Mouse (Mus musculus) embryonic facial prominence, embryonic 14.5 days (tissue): ENCODE results near the gene Rhobtb3. TPM values are rescaled to one million over a fixed set of nuclear protein-coding genes. Genes with fewer than 3 reads are reported as not detected.

ENCODE experiments used
- ATAC-seq: fragments of 200-750 bp; cut with Nextera tagmentation; 2 replicates; pipeline ENCODE4 v1.8.0; 2017; ENCODE audit warnings: low read depth, moderate number of reproducible peaks, moderate TSS enrichment
- DNase-seq: peaks from one replicate; pipeline ENCODE4 v3.0.0-alpha.2; 2015; ENCODE audit warnings: low spot score
- H3K27ac ChIP-seq: fragments of 300-500 bp; sonication (generic); replicated peaks from 2 replicates; pipeline ENCODE4 v1.5.1; 2014; ENCODE audit warnings: low read depth, mild to moderate bottlenecking, low read length, moderate library complexity
- H3K27me3 ChIP-seq: fragments of 300-500 bp; sonication (generic); replicated peaks from 2 replicates; pipeline ENCODE4 v1.6.1; 2014; ENCODE audit warnings: low read length; ENCODE audit not compliant: control insufficient read depth, insufficient read depth
- H3K36me3 ChIP-seq: fragments of 300-500 bp; sonication (generic); 2 replicates; pipeline ENCODE4 v1.6.1; 2014; ENCODE audit warnings: low read length, mixed read lengths; ENCODE audit not compliant: control insufficient read depth, insufficient read depth
- H3K4me1 ChIP-seq: fragments of 300-500 bp; sonication (generic); 2 replicates; pipeline ENCODE4 v1.6.1; 2014; ENCODE audit warnings: antibody characterized with exemption, low read length; ENCODE audit not compliant: control insufficient read depth, insufficient read depth
- H3K4me2 ChIP-seq: fragments of 300-500 bp; sonication (generic); 2 replicates; pipeline ENCODE4 v1.6.1; 2014; ENCODE audit warnings: low read depth, mild to moderate bottlenecking, low read length, moderate library complexity, mixed read lengths
- H3K4me3 ChIP-seq: fragments of 300-500 bp; sonication (generic); 2 replicates; pipeline ENCODE4 v1.5.1; 2014; ENCODE audit warnings: low read depth, mild to moderate bottlenecking, low read length
- H3K9ac ChIP-seq: fragments of 300-500 bp; sonication (generic); 2 replicates; pipeline ENCODE4 v1.6.1; 2014; ENCODE audit warnings: low read depth, mild to moderate bottlenecking, low read length, moderate library complexity, mixed read lengths
- H3K9me3 ChIP-seq: fragments of 300-500 bp; sonication (generic); 2 replicates; pipeline ENCODE4 v1.6.1; 2016; ENCODE audit warnings: low read length; ENCODE audit not compliant: control insufficient read depth
- WGBS: fragments of 180-500 bp; shearing (Covaris S2); extraction: QIAGEN DNeasy Blood & Tissue Kit; methylation state at CpG from one replicate; pipeline ENCODE4 v1.1.7; 2014; 5-methylcytosine and 5-hydroxymethylcytosine counted together
- polyA plus RNA-seq: library from polyadenylated mRNA; unstranded; fragments of >200 nt; fragmentation: Nextera tagmentation; extraction: Ambion mirVana; gene quantifications from 2 replicates; pipeline ENCODE4 v1.2.1, GENCODE M21; 2014

Rhobtb3 gene
- polyA plus RNA-seq, 1 experiment from 2014 or later = 43.0 TPM

GRCm38 (mm10) chr13:75838506-75838905 is 105.2 kb downstream of the Rhobtb3 start:
- Histone ChIP-seq H3K9me3 (no peaks in the 10 kb centered on the region), H3K4me3 (no peak overlapping the region), H3K4me2 (no peak overlapping the region), H3K4me1 (peaks cover 14% of the 10 kb centered on the region; the same call in 1 of the 2 replicates), H3K36me3 (no peaks in the 10 kb centered on the region), H3K27me3 (no peaks in the 10 kb centered on the region), H3K9ac (no peak overlapping the region), H3K27ac (no peak overlapping the region)
- ATAC-seq (no peak), DNase-seq (no peak)
- 84% methylated on average over 4 of the region's 4 CpGs for WGBS

GRCm38 (mm10) chr13:75835461-75835860 is 108.3 kb downstream of the Rhobtb3 start:
- no peak overlapping the region for H3K27ac ChIP-seq
- WGBS = 70% methylated on average over 2 of the region's 2 CpGs
- peaks cover 5% of the 10 kb centered on the region; the same call in 1 of the 2 replicates for H3K4me1 ChIP-seq
- H3K27me3 ChIP-seq = no peaks in the 10 kb centered on the region
- no peak overlapping the region for H3K4me2 ChIP-seq
- no peak overlapping the region for H3K9ac ChIP-seq
- no peak for DNase-seq
- no peaks in the 10 kb centered on the region for H3K36me3 ChIP-seq
- no peaks in the 10 kb centered on the region for H3K9me3 ChIP-seq
- H3K4me3 ChIP-seq = no peak overlapping the region
- ATAC-seq = no peak

GRCm38 (mm10) chr13:75833499-75833898 is 110.2 kb downstream of the Rhobtb3 start:
- Histone ChIP-seq H3K9me3 (no peaks in the 10 kb centered on the region), H3K4me1 (no peaks in the 10 kb centered on the region), H3K4me2 (no peak overlapping the region), H3K27ac (no peak overlapping the region), H3K9ac (no peak overlapping the region), H3K36me3 (no peaks in the 10 kb centered on the region), H3K27me3 (no peaks in the 10 kb centered on the region), H3K4me3 (no peak overlapping the region)
- no peak for ATAC-seq
- peak; percentile 79 for DNase-seq

GRCm38 (mm10) chr13:75832697-75833096 is 111.0 kb downstream of the Rhobtb3 start:
- no peak for ATAC-seq
- Histone ChIP-seq H3K4me3 (no peak overlapping the region), H3K27ac (no peak overlapping the region)

GRCm38 (mm10) chr13:75831710-75832109 is 112.0 kb downstream of the Rhobtb3 start:
- ATAC-seq (no peak), DNase-seq (no peak)
- H3K36me3 ChIP-seq = no peaks in the 10 kb centered on the region
- no peak overlapping the region for H3K9ac ChIP-seq
- no peak overlapping the region for H3K4me2 ChIP-seq
- H3K27me3 ChIP-seq = no peaks in the 10 kb centered on the region
- no peaks in the 10 kb centered on the region for H3K9me3 ChIP-seq
- WGBS = 73% methylated on average over 6 of the region's 6 CpGs
- no peak overlapping the region for H3K27ac ChIP-seq
- H3K4me1 ChIP-seq = no peaks in the 10 kb centered on the region
- no peak overlapping the region for H3K4me3 ChIP-seq

More at GRCm38 (mm10) chr13:75832697-75833096, 111.0 kb downstream of the Rhobtb3 start:
- H3K27me3 ChIP-seq = no peaks in the 10 kb centered on the region
- no peaks in the 10 kb centered on the region for H3K9me3 ChIP-seq
- H3K4me1 ChIP-seq = no peaks in the 10 kb centered on the region
- no peaks in the 10 kb centered on the region for H3K36me3 ChIP-seq
- H3K9ac ChIP-seq = no peak overlapping the region
- H3K4me2 ChIP-seq = no peak overlapping the region
- no peak for DNase-seq

- 84% methylated on average over 1 of the region's 1 CpGs for WGBS
- ATAC-seq (no peak), DNase-seq (no peak)
- Histone ChIP-seq H3K27me3 (no peaks in the 10 kb centered on the region), H3K27ac (no peak overlapping the region), H3K4me2 (no peak overlapping the region), H3K4me3 (no peak overlapping the region), H3K4me1 (no peaks in the 10 kb centered on the region), H3K9ac (no peak overlapping the region), H3K36me3 (no peaks in the 10 kb centered on the region), H3K9me3 (no peaks in the 10 kb centered on the region)
Measured at GRCm38 (mm10) chr13:75830708-75831107, 113.0 kb downstream of the Rhobtb3 start.

GRCm38 (mm10) chr13:75825388-75825787 is 118.3 kb downstream of the Rhobtb3 start:
- DNase-seq (no peak), ATAC-seq (no peak)
- H3K9ac ChIP-seq = no peak overlapping the region
- no peaks in the 10 kb centered on the region for H3K4me1 ChIP-seq
- H3K27me3 ChIP-seq = no peaks in the 10 kb centered on the region
- 100% methylated on average over 1 of the region's 1 CpGs for WGBS
- H3K36me3 ChIP-seq = no peaks in the 10 kb centered on the region
- H3K4me2 ChIP-seq = no peak overlapping the region
- H3K27ac ChIP-seq = no peak overlapping the region
- H3K4me3 ChIP-seq = no peak overlapping the region
- H3K9me3 ChIP-seq = no peaks in the 10 kb centered on the region

- no peak overlapping the region for H3K4me2 ChIP-seq
- H3K27ac ChIP-seq = no peak overlapping the region
- ATAC-seq (no peak), DNase-seq (no peak)
- no peaks in the 10 kb centered on the region for H3K36me3 ChIP-seq
- no peaks in the 10 kb centered on the region for H3K4me1 ChIP-seq
- H3K9me3 ChIP-seq = no peaks in the 10 kb centered on the region
- H3K27me3 ChIP-seq = no peaks in the 10 kb centered on the region
- H3K9ac ChIP-seq = no peak overlapping the region
- no peak overlapping the region for H3K4me3 ChIP-seq
- WGBS = 67% methylated on average over 5 of the region's 5 CpGs
Measured at GRCm38 (mm10) chr13:75824611-75825319, 119.0 kb downstream of the Rhobtb3 start.

GRCm38 (mm10) chr13:75823201-75823600 is 120.5 kb downstream of the Rhobtb3 start:
- no peak for DNase-seq
- Histone ChIP-seq H3K36me3 (no peaks in the 10 kb centered on the region), H3K9ac (no peak overlapping the region), H3K4me2 (no peak overlapping the region), H3K4me3 (no peak overlapping the region), H3K4me1 (no peaks in the 10 kb centered on the region), H3K27me3 (no peaks in the 10 kb centered on the region), H3K9me3 (no peaks in the 10 kb centered on the region), H3K27ac (no peak overlapping the region)
- 88% methylated on average over 8 of the region's 9 CpGs for WGBS
- ATAC-seq = no peak
